Mouse (Mus musculus): ENCODE measurements around the gene Napsa. TPM values are rescaled to one million over a fixed set of nuclear protein-coding genes. Genes with fewer than 3 reads are reported as not detected.

The Napsa gene
- 2.4 and 14.1 TPM in 2 replicates for polyA plus RNA-seq (2012; ENCODE audit: insufficient read depth, low replicate concordance)

- TF ChIP-seq GATA1 (IDR thresholded peaks at IDR 0.05; ENCODE audit: borderline replicate concordance, low read length) (no peak), FLI1 (IDR thresholded peaks at IDR 0.05; ENCODE audit: low read length) (no peak)
- Histone ChIP-seq H3K4me3 (replicated peaks) (peak within 1 kb of the TSS; percentile 86), H3K4me1 (peaks cover 24% of the 10 kb centered on the region), H3K27me3 (replicated peaks) (peaks cover 24% of the 10 kb centered on the region), H3K36me3 (replicated peaks; ENCODE audit: low read length) (no peaks in the 10 kb centered on the region), H3K9me3 (no peaks in the 10 kb centered on the region; the same call in 1 of the 2 replicates)
Observed at GRCm38 (mm10) chr7:44572213-44572701, at the start of gene Napsa. Napsa (plus strand) TSS chr7:44572380.

- Histone ChIP-seq H3K36me3 (replicated peaks; ENCODE audit: low read length) (no peaks in the 10 kb centered on the region), H3K27me3 (replicated peaks) (peaks cover 80% of the 10 kb centered on the region), H3K4me1 (peaks cover 24% of the 10 kb centered on the region), H3K4me3 (replicated peaks) (no peak overlapping the region), H3K9me3 (peaks cover 5% of the 10 kb centered on the region; the same call in 1 of the 2 replicates)
- TF ChIP-seq FLI1 (IDR thresholded peaks at IDR 0.05; ENCODE audit: low read length), result no peak
- TF ChIP-seq GATA1 (IDR thresholded peaks at IDR 0.05; ENCODE audit: borderline replicate concordance, low read length), result no peak
Observed at GRCm38 (mm10) chr7:44523056-44523455, 49.1 kb upstream of the Napsa start.

DNA sequence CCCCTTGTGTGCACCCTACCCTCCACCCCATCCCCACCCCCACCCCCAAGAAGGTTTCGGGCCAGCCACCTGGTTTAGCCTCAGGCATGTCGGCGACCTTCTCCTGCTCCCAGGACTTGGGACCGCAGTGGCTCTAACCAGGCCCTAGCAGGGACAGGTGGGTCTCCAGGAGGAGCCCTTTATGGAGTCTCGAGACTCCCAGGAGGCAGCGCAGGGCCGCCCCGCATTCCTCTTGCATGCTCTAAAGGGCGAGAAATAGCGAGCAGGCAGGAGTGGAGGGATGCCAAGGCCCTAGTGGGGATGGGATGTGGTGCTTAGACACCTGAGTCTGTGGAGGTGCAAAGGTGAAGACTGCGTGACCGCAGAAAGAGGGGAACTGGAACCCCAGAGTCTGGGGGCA is 47.7 kb upstream of the Napsa start, which contains the start of gene Mybpc2:
Gene Mybpc2, minus strand, starts transcription at position 155 of the 400 bp plus-strand sequence.
- Histone ChIP-seq H3K27me3 (replicated peaks) (peaks cover 82% of the 10 kb centered on the region), H3K4me3 (replicated peaks) (no peak within 1 kb of the TSS), H3K4me1 (peaks cover 31% of the 10 kb centered on the region), H3K36me3 (replicated peaks; ENCODE audit: low read length) (no peaks in the 10 kb centered on the region), H3K9me3 (peaks cover under 1% of the 10 kb centered on the region; the same call in 1 of the 2 replicates)
- TF ChIP-seq FLI1 (IDR thresholded peaks at IDR 0.05; ENCODE audit: low read length), result no peak
- no peak for TF ChIP-seq GATA1 (IDR thresholded peaks at IDR 0.05; ENCODE audit: borderline replicate concordance, low read length)

DNA sequence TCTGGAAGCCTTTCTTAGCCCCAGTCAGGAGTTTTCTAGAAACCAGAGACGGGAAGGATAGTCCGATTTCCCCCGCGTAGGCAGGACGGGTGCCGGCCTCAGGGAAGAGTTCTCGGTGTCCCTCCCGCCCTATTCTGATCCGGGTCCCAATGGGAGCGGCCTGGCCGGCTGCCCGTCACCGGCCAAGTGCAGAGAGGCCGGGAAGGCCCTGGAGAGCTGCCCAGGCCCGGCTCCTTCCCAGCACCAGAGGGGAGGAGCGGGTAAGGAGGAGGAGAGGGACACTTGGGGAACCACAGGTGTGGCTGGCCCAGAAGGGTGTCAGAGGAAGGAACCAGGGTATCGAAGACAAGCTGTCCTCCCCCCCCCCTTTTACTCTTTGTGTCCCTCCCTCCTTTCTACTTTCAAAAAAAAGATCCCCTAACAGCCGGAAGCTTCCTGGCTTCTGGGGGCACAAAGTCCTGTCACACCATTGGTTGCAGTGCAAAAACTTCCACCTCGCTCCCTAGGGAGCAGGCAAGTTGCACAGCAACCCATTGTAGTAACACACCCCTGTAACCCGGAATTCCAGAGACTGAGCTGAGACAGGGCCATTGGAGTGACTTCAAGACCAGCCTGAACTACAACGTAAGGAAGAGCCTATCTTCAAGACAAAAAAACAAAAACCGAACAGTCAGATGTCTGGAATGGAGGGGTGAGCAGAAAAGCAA is 46.9 kb upstream of the Napsa start:
- no peaks in the 10 kb centered on the region for H3K36me3 ChIP-seq (replicated peaks; ENCODE audit: low read length)
- no peak for TF ChIP-seq GATA1 (IDR thresholded peaks at IDR 0.05; ENCODE audit: borderline replicate concordance, low read length)
- no peak for TF ChIP-seq FLI1 (IDR thresholded peaks at IDR 0.05; ENCODE audit: low read length)
- H3K27me3 ChIP-seq (replicated peaks), result peaks cover 88% of the 10 kb centered on the region
- no peaks in the 10 kb centered on the region for H3K9me3 ChIP-seq
- peaks cover 31% of the 10 kb centered on the region for H3K4me1 ChIP-seq
- H3K4me3 ChIP-seq (replicated peaks), result no peak overlapping the region

GRCm38 (mm10) chr7:44526414-44527154 is 45.6 kb upstream of the Napsa start:
- H3K36me3 ChIP-seq (replicated peaks; ENCODE audit: low read length), result no peaks in the 10 kb centered on the region
- peaks cover 79% of the 10 kb centered on the region for H3K27me3 ChIP-seq (replicated peaks)
- H3K9me3 ChIP-seq, result no peaks in the 10 kb centered on the region
- TF ChIP-seq FLI1 (IDR thresholded peaks at IDR 0.05; ENCODE audit: low read length) (no peak), GATA1 (IDR thresholded peaks at IDR 0.05; ENCODE audit: borderline replicate concordance, low read length) (no peak)
- H3K4me3 ChIP-seq (replicated peaks), result no peak overlapping the region
- H3K4me1 ChIP-seq, result peaks cover 34% of the 10 kb centered on the region

DNA sequence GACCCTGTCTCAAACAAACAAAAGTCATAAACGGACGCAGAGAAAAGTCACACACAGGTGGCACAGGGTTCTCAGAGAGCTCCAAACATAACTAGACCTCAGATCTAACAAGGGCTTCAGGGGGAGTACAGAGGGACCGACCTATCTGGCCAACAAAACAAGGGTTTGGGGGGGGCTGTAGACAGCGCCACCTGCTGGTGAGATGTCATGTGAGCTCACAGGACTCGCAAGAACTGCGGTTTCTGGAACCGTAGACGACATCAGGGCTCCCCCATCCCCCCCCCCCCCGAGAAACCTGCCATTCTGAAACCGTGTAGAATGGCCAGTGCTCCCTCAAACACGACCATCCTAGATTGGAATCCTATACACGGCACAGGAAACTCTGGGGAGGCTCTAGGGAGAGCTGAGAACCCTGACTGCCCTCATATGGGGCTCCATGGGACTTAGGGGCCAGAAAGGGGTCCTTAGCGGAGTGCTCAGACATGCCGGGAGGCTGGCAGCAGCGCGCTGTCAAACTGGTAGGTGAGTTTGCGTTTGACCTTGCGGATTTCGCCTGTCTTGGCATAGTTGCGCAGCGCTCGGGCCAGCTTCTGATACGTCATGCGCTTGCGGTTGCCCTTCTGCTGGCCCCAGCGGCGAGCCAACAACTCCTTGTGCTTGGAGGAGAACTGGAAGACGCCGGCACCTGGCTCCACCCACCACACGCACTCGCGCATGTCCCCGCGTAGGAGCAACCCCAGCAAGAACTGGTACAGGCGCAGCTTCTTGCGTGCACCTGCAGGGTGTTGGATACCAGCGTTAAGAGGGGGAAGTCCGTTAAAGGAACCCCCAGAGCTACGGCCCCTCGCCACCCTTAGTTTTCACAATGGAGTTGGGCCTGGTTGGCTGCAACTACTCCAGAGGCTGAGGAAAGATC is 44.4 kb upstream of the Napsa start:
- Histone ChIP-seq H3K4me3 (replicated peaks) (peak overlapping the region; percentile 93), H3K4me1 (peaks cover 33% of the 10 kb centered on the region), H3K9me3 (no peaks in the 10 kb centered on the region), H3K27me3 (replicated peaks) (peaks cover 69% of the 10 kb centered on the region), H3K36me3 (replicated peaks; ENCODE audit: low read length) (peaks cover 8% of the 10 kb centered on the region)
- TF ChIP-seq GATA1 (IDR thresholded peaks at IDR 0.05; ENCODE audit: borderline replicate concordance, low read length), result no peak
- TF ChIP-seq FLI1 (IDR thresholded peaks at IDR 0.05; ENCODE audit: low read length), result no peak

DNA sequence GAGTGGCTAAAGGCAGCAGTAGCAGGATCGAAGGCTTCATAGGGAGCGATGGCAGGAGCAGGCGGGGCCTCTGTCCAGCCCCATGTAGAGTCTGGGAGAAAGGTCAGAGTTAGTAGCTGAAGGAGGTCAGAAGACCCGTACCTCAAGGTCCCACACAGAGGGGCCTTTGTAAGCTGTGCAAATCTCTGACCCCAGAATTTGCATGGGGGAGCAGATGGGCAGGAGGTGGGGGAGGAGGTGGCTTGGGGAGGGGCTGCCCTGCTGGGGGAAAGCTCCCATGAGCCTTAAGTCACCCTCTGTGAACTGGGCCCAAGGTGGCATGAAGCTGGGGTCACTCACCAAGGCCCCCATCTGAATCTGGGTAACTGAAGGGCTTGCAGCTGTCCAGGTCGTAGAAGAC is 42.7 kb upstream of the Napsa start:
- Histone ChIP-seq H3K4me3 (replicated peaks) (no peak overlapping the region), H3K4me1 (peaks cover 36% of the 10 kb centered on the region), H3K27me3 (replicated peaks) (peaks cover 51% of the 10 kb centered on the region), H3K9me3 (no peaks in the 10 kb centered on the region), H3K36me3 (replicated peaks; ENCODE audit: low read length) (peaks cover 26% of the 10 kb centered on the region)
- TF ChIP-seq GATA1 (IDR thresholded peaks at IDR 0.05; ENCODE audit: borderline replicate concordance, low read length) (no peak), FLI1 (IDR thresholded peaks at IDR 0.05; ENCODE audit: low read length) (no peak)

GRCm38 (mm10) chr7:44530507-44530906 is 41.7 kb upstream of the Napsa start:
- H3K36me3 ChIP-seq (replicated peaks; ENCODE audit: low read length), result peaks cover 36% of the 10 kb centered on the region
- TF ChIP-seq FLI1 (IDR thresholded peaks at IDR 0.05; ENCODE audit: low read length) (no peak), GATA1 (IDR thresholded peaks at IDR 0.05; ENCODE audit: borderline replicate concordance, low read length) (no peak)
- no peaks in the 10 kb centered on the region for H3K9me3 ChIP-seq
- no peak overlapping the region for H3K4me3 ChIP-seq (replicated peaks)
- peaks cover 41% of the 10 kb centered on the region for H3K27me3 ChIP-seq (replicated peaks)
- H3K4me1 ChIP-seq, result peaks cover 37% of the 10 kb centered on the region

GRCm38 (mm10) chr7:44531207-44531606 is 41.0 kb upstream of the Napsa start:
- no peak for TF ChIP-seq FLI1 (IDR thresholded peaks at IDR 0.05; ENCODE audit: low read length)
- no peak for TF ChIP-seq GATA1 (IDR thresholded peaks at IDR 0.05; ENCODE audit: borderline replicate concordance, low read length)
- H3K27me3 ChIP-seq (replicated peaks), result peaks cover 35% of the 10 kb centered on the region
- H3K4me3 ChIP-seq (replicated peaks), result no peak overlapping the region
- peaks cover 37% of the 10 kb centered on the region for H3K4me1 ChIP-seq
- peaks cover 43% of the 10 kb centered on the region for H3K36me3 ChIP-seq (replicated peaks; ENCODE audit: low read length)
- no peaks in the 10 kb centered on the region for H3K9me3 ChIP-seq
